Mouse (Mus musculus) hindbrain, postnatal 0 days (tissue): Measurements from ENCODE around the gene Nop53. TPM values are rescaled to one million over a fixed set of nuclear protein-coding genes. Genes with fewer than 3 reads are reported as not detected.
A peak's percentile ranks its signal among the peaks of the same experiment; 100 is the strongest.

Experiments used
- ATAC-seq: fragments of 200-750 bp; cut with Nextera tagmentation; 2 replicates; pipeline ENCODE4 v1.8.0; 2017; ENCODE audit warnings: mild to moderate bottlenecking, moderate TSS enrichment, moderate library complexity
- DNase-seq: peaks from one replicate; pipeline ENCODE4 v3.0.0-alpha.2; 2015; ENCODE audit warnings: low spot score
- H3K27ac ChIP-seq: fragments of 300-500 bp; sonication (generic); 2 replicates; pipeline ENCODE4 v1.5.1; 2014; ENCODE audit warnings: mild to moderate bottlenecking
- H3K27me3 ChIP-seq: fragments of 300-500 bp; sonication (generic); 2 replicates; pipeline ENCODE4 v1.6.1; 2014; ENCODE audit warnings: low read length, mixed read lengths; ENCODE audit not compliant: insufficient read depth
- H3K36me3 ChIP-seq: fragments of 300-500 bp; sonication (generic); 2 replicates; pipeline ENCODE4 v1.6.1; 2014; ENCODE audit warnings: low read length, mixed read lengths; ENCODE audit not compliant: insufficient read depth
- H3K4me1 ChIP-seq: fragments of 300-500 bp; sonication (generic); 2 replicates; pipeline ENCODE4 v1.6.1; 2014; ENCODE audit warnings: antibody characterized with exemption, low read length, mixed read lengths; ENCODE audit not compliant: insufficient read depth
- H3K4me2 ChIP-seq: fragments of 300-500 bp; sonication (generic); 2 replicates; pipeline ENCODE4 v1.6.1; 2014; ENCODE audit warnings: low read depth, mild to moderate bottlenecking, low read length, moderate library complexity, mixed read lengths
- H3K4me3 ChIP-seq: fragments of 300-500 bp; sonication (generic); 2 replicates; pipeline ENCODE4 v1.5.1; 2014; ENCODE audit warnings: low read length
- H3K9ac ChIP-seq: fragments of 300-500 bp; sonication (generic); replicated peaks from 2 replicates; pipeline ENCODE4 v1.6.1; 2014; ENCODE audit warnings: mild to moderate bottlenecking, low read length, moderate library complexity, mixed read lengths
- H3K9me3 ChIP-seq: fragments of 300-500 bp; sonication (generic); 2 replicates; pipeline ENCODE4 v1.6.1; 2016; ENCODE audit warnings: low read length, mixed read lengths
- CTCF ChIP-seq: IDR thresholded peaks from 2 replicates; pipeline ENCODE4 v1.5.1; 2016; ENCODE audit warnings: antibody characterized with exemption, control low read depth, low read depth
- WGBS: fragments of 180-500 bp; shearing (Covaris S2); extraction: QIAGEN DNeasy Blood & Tissue Kit; methylation state at CpG from one replicate; pipeline ENCODE4 v1.1.7; 2014; 5-methylcytosine and 5-hydroxymethylcytosine counted together
- polyA plus RNA-seq: library from polyadenylated mRNA; unstranded; fragments of >200 nt; fragmentation: Nextera tagmentation; extraction: Ambion mirVana; gene quantifications from 2 replicates; pipeline ENCODE4 v1.2.1, GENCODE M21; 2015
- total RNA-seq: library from RNA; depleted of rRNA; stranded (reverse); fragments of >200 nt; gene quantifications from 2 replicates; pipeline ENCODE4 v1.2.3, GENCODE M21; 2014

The Nop53 gene
- total and polyA plus RNA-seq, 2 experiments from 2014 or later: 76.5 to 127 TPM

DNA sequence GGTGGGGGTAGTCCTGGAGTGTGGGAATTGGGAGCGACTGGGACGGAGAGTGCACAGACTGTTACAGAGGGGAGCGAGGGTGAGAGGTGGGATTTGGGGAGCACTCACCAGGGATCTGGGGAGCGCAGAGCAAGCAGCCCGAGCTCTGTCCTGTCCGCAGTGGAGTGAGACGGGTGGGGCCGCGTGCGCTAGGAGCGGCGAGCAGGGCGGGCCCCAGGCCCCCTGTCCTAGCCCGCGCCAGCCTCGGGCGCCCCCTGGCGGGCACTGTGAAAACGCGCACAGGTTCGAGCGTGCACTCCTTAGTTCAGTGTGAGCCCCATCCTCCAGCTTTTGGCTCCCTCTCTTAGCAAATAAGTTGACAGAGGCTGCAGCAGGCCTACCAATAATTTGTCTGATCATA lies 21.4 kb upstream of the Nop53 start, which contains the start of gene Ehd2:
Gene Ehd2, minus strand, starts transcription at position 256 of the 400 bp plus-strand sequence.
- Histone ChIP-seq H3K4me2 (peak within 1 kb of the TSS; percentile 55), H3K27me3 (no peaks in the 10 kb centered on the region), H3K4me1 (no peaks in the 10 kb centered on the region), H3K4me3 (peak within 1 kb of the TSS; percentile 30), H3K36me3 (peaks cover 10% of the 10 kb centered on the region), H3K27ac (no peak within 1 kb of the TSS), H3K9ac (0 out of 2 replicates have a peak within 1 kb of the TSS, but pooled peaks have one; percentile 24), H3K9me3 (no peaks in the 10 kb centered on the region)
- DNase-seq: peak; percentile 69
- 2% methylated on average over 19 of the region's 22 CpGs for WGBS
- peak; percentile 72 for ATAC-seq
- peak; percentile 72 for TF ChIP-seq CTCF

GRCm38 (mm10) chr7:15966489-15966888 lies 20.6 kb upstream of the Nop53 start:
- no peaks in the 10 kb centered on the region for H3K4me1 ChIP-seq
- no peak for TF ChIP-seq CTCF
- peaks cover 2% of the 10 kb centered on the region for H3K36me3 ChIP-seq
- ATAC-seq (no peak), DNase-seq (no peak)
- WGBS: 80% methylated on average over 3 of the region's 3 CpGs
- peak overlapping the region; percentile 55; the same call in 1 of the 2 replicates for H3K4me2 ChIP-seq
- H3K27ac ChIP-seq: no peak overlapping the region
- H3K9ac ChIP-seq: no peak overlapping the region
- H3K27me3 ChIP-seq: no peaks in the 10 kb centered on the region
- no peak overlapping the region for H3K4me3 ChIP-seq
- H3K9me3 ChIP-seq: no peaks in the 10 kb centered on the region

DNA sequence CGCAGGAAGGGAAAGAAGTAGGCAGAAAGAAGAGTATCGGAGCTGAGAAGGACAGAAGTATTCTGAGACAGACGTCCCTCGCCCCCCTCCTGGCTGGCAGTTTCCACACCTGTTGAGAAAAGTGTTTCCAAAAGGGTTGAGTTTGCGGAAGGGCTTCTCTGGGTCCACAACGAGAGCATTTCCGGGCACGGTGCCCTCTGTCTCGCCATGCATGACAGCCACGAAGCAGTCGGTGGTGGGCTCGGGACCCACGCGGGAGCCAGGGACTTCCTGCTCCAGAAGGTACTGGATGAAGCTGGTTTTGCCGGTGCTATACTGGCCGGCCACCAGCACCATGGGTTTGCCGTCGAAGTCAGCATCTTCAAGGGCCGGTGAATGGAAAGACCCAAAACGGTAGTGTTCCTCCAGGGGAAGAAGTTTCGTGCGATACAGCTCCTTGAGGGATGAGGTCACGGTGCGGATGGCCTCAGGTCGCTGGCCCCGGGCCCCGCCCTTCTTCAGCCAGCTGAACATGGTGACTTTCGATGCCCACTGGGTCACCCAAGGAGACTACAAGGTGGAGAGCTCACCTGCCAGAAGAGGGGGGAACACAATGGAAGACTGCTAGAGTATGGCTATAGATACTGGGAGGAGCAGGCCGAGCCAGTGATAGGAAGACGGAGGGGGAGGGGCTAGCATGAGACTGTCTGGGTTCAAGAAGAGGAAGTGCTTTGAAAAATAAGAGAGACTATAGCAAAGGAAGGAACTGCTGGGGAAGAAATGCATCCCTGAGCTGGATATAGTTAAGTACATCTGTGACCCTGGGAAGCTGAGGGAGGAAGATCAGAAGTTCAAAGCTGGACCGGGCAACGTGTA lies 18.2 kb upstream of the Nop53 start:
- Histone ChIP-seq H3K4me3 (no peak overlapping the region), H3K9me3 (no peaks in the 10 kb centered on the region), H3K4me1 (no peaks in the 10 kb centered on the region), H3K27me3 (no peaks in the 10 kb centered on the region), H3K36me3 (no peaks in the 10 kb centered on the region), H3K9ac (no peak overlapping the region), H3K27ac (no peak overlapping the region), H3K4me2 (no peak overlapping the region)
- 82% methylated on average over 32 of the region's 32 CpGs for WGBS
- ATAC-seq (no peak), DNase-seq (no peak)
- no peak for TF ChIP-seq CTCF

DNA sequence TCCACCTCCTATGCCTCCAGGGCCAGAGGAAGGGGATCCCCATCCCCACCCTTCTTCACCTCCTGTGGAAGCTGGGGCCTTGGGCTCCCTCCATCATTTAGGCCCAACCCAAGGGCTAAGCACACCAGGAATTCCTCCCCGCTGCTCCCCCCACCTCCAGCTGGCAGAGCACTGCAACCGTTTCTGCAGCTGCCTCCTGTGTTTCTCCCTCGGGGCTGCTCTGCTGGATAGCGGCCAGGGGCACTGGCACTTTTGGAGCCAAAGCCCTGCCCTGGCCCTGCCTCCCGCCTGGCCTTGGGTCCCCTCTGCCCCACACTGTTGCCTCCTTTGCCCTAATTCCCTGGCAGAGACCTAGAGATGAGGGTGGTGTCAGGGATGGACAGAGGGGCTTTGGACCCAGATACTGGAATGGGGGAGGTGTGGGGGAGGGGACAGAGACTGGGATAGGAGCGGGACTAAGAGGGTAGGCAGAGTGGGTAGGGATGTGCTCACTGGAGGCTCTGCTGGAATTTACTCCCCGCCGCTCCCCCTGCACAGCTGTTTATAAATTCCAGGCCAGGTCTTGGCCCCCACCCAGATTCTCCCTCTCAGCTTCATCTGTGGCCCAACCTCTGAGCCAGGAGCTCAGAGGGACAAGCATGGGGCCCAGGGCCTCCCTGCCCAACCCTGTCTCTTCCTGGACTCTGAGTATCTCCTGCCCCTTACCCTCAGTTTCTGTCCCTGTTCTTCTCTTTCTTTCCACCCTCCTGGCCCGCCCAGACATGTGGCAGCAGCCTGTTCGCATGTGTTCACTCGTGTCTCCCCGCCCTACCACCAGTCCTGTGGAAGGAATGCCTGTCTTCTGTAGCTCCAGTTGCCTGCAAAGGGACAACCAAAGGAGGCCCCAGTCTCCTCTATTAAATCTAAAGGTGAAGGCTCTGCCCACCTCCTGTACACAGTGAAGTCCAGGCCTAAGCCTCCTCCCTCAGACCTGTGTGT lies 16.7 kb upstream of the Nop53 start:
- no peaks in the 10 kb centered on the region for H3K9me3 ChIP-seq
- no peak overlapping the region for H3K4me2 ChIP-seq
- no peak overlapping the region for H3K9ac ChIP-seq
- H3K4me1 ChIP-seq: no peaks in the 10 kb centered on the region
- WGBS: 36% methylated on average over 12 of the region's 12 CpGs
- no peak for TF ChIP-seq CTCF
- no peaks in the 10 kb centered on the region for H3K27me3 ChIP-seq
- no peak overlapping the region for H3K4me3 ChIP-seq
- DNase-seq (peak; percentile 56), ATAC-seq (peak; percentile 43; the same call in 1 of the 2 replicates)
- H3K27ac ChIP-seq: no peak overlapping the region
- H3K36me3 ChIP-seq: no peaks in the 10 kb centered on the region

- no peak overlapping the region for H3K9ac ChIP-seq
- no peaks in the 10 kb centered on the region for H3K27me3 ChIP-seq
- ATAC-seq (no peak), DNase-seq (no peak)
- no peaks in the 10 kb centered on the region for H3K4me1 ChIP-seq
- no peak overlapping the region for H3K4me3 ChIP-seq
- TF ChIP-seq CTCF: no peak
- H3K36me3 ChIP-seq: no peaks in the 10 kb centered on the region
- no peak overlapping the region for H3K4me2 ChIP-seq
- no peak overlapping the region for H3K27ac ChIP-seq
- WGBS: 82% methylated on average over 7 of the region's 7 CpGs
- no peaks in the 10 kb centered on the region for H3K9me3 ChIP-seq
These were observed 15.9 kb upstream of the Nop53 start for GRCm38 (mm10) chr7:15961798-15962197.

- Histone ChIP-seq H3K9ac (no peak overlapping the region), H3K27ac (no peak overlapping the region), H3K4me1 (no peaks in the 10 kb centered on the region), H3K27me3 (no peaks in the 10 kb centered on the region), H3K9me3 (no peaks in the 10 kb centered on the region), H3K4me3 (no peak overlapping the region), H3K4me2 (no peak overlapping the region), H3K36me3 (no peaks in the 10 kb centered on the region)
- no peak for ATAC-seq
- WGBS: 56% methylated on average over 4 of the region's 4 CpGs
- no peak for TF ChIP-seq CTCF
- no peak for DNase-seq
These were observed 15.4 kb upstream of the Nop53 start for GRCm38 (mm10) chr7:15961239-15961638.
